Mouse (Mus musculus) spleen, postnatal 14 days (tissue): ENCODE results near the gene Zfp426.

Experiments
- DNase-seq, 2 experiments: peaks; one replicate each; pipeline ENCODE4 v3.0.0; 2021 to 2022; ENCODE audit warnings: low spot score in 2 of 2

Zfp426 gene

DNA sequence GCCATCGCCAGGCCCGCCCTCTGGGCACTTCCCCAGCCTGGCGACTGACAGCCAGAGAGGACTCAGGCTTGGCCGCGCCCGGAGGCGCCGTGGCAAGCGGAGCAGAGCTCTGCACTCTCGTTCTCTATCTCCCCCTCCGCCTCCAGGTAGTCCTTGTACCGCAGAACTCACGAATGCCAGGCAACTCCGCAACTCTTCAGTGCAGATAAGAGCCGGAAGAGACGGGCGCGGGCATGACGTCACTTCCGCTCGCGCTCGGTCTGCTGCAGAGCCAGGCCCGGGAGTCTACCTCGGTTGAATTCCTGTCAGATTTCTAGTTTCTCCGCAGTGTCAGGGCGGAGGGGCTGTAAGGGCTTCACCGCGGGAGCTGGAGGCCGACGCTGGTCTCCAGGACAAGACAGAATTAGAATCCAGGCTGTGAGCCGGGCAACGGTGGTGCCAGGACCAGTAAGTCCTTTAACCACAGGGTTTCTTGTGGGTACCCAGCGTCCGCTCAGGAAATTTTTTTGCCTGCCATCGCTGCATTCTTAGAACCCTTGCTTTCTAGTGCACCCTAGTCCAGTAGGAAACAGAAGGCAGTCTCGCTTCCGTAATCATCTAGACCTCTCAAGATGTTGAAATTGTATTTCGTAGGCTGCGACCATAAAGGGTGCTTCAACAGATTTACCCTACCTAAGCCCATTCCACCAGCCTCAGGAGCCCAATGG, at the start of gene Zfp426:
TSS of gene Zfp426 (minus strand) at position 220 of the 707 bp plus-strand sequence.
- DNase-seq = peak; percentile 73 to 78

DNA sequence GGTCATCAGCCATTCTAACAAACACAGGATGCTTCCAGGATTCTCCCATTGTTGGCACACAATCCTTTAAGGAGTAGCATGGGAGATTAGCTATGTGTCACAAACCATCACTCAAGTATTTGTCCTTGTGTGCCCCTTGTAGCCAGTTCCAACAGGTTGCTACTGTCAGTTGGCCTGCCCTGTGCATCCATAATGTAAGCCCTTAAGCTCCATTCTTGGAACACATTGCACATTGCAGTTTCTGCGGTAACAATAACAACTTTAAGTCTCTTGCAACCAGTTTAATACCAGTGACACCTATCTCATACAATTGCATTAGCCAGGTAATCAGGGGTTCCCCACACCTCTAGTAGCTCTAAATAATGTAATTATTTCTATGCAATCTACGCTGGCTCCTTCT, 44.1 kb upstream of the Zfp426 start:
- no peak for DNase-seq

DNA sequence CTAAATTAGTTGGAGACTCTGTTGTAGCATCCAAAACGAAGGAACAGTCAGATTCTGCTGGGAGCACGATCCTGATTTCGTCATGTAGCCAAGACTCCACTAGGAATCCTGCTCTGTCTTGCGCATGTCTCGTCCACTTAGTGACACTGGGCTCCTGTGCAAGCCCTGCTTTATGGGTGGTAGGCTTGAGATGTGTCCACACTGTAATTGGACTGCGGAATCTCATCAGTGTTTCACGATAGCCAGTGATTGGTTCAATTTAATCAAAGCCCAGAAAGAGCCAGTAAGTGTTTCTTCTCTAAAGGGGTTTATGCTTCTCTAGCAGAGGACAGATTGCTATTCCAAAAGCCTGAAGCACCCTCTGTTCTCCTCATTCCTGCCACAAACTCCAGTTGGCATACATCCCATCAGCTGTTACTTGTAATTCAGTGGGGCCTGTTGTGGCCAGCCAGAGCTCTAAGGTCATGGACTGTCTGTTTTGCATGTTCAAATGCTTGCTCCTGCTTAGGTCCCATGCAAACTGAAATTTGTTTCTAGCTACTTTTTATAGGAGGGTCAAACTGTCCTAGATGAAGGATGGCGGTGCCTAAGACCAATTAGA, 41.9 kb upstream of the Zfp426 start:
- DNase-seq = no peak

DNA sequence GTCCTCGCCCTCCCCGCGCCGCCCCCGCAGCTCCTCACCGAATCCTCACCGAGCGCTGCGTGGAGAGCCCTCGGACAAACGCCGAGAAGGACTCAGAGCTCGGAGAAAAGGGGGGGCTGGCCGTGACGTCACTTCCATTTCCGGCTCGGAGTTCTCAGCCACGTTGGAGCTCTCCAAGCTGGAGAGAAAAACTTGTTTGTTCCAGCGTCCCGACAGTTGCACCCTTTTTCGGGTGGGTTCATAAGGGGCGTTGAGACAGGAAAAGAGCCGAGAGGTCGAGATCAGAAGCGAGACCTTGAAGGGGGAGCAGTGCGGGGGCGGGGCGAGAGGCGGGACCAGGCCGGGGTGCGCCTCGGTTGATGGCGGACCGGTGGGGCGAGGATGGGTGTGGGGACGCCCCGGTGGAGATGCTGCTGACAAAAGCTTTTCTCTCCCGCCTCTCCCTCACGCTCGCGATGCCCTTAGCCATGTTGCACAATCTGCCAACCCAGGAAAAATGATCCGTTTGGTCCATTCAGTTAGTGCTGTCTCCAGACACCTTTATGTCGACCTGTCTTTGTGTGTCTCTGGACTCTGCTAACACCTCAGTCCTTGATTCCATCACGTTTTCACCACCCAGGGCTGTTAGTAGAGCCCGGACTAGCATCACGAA, 28.9 kb upstream of the Zfp426 start, which contains the start of gene Zfp266:
TSS of gene Zfp266 (minus strand) at position 112 of the 652 bp plus-strand sequence.
- DNase-seq = peak; percentile 73 to 86

DNA sequence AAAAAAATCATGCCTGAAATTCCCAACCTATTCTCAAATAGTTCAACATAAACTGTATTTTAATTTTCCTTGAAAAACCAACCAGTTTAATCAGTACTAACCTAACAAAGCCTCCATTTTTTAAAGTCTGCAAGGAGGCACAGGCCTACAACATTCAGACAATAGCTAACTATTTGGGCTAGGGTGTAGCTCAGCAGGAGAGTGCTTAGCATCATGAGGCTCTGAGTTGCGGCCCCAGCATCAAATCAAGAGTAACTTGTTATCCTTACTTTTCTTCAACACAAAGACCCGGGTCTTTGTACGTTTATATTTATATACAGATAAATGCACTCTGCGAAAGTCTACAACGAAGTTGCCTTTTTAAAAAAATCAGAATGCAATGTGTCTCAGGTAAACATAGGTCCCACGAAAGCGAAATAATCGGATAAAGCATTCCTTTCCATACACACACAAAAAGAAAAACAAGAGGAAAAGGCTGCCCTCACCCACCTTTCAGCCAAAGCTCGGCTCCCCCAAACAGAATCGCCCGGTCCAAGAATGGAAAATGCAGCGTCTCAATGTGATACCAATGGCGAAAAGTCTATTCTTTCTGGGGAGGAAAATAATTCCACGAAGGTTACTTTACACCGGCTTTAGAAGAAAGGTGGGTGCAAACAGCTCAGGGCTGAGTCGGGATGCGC, 28.1 kb upstream of the Zfp426 start:
- no peak for DNase-seq

DNA sequence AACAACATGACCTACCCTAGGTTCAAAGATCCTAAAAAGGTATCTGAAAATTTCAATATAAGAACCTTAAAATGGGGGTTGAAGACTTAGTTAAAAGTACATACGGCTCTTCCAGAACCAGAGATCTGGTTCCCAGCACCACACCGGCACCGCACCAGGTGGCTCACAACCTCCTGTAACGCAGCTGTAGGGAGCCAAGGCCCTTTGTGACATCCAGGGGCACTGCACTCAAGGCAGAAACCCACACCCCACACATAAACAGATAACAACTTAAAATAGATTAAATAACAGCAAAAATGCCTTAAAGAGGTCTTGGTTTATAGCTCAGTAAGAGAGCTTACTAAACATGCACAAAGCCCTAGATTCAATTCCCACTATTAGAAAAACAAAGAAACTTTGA, 27.4 kb upstream of the Zfp426 start:
- no peak for DNase-seq

DNA sequence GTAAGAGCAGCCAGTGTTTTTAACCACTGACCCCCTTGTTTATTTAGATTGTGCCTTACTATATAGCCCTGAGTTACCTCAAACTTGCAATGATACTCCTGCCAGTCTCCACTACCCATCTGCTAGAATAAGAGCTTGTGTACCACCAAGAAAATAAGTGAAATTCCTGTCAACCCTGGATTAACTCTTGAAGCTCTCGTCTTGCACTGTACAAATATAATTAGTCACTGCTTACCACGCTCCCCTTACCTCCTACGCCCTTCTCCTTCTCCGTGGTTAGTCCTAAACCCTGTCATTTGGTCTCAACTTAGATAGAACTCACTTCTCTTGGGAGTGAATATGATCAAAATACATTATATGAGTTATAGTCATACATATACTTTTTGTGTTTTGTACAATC, 26.2 kb upstream of the Zfp426 start:
- DNase-seq = no peak

DNA sequence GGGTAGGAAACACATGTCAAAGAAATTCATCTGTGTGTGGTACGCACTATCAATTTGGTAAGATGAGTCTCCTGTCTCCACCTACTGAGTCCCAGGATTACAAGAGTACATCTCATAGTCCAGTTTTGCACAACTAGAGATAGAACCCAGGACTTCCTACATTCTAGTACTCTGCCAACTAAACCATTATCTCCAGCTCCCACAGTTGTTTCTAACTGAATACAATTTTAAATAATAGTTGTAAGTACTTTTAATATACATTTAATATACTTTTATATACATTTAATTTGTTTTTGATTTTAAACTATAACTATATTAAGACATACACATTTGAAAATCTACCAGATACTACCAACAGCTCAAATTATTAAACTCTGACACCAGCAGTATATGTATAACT, 25.2 kb upstream of the Zfp426 start:
- no peak for DNase-seq

DNA sequence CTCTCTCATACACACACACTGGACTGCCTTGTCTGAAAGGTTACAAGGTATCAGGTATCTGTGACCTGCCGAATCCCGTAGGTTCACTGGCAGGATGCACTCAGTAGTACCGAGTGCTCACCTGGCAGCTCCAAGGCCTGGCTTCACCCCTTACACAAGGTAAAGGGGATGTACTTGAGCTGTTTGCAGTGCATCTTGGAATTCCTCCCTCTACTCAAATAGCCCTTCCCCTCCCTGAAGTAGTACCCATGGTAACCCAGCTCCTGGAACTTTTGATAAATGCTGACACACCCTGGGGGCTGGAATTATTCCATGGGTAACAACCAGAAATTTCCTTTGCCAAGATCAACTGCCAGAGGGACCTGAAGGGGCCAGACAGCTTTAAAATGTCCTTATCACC, 21.5 kb upstream of the Zfp426 start:
- no peak for DNase-seq

DNA sequence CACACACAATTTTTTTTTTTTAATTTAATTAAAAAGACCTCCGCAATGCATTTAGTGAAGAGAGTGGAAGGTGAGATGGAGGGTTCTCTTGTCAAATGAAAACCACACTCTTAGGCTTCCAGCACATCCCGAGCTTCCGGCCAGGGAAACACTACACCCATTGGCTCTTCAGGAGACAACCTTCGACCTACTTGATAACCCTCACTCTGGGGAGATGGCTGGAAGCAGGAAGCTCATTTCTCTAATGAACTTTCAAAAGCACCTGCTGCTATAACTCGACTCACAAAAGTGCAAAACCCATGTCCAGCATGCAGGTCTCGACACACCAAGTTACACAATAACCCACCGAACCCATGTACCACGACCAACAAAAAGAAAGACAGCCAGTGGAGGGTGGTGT, 20.2 kb upstream of the Zfp426 start:
- no peak for DNase-seq

DNA sequence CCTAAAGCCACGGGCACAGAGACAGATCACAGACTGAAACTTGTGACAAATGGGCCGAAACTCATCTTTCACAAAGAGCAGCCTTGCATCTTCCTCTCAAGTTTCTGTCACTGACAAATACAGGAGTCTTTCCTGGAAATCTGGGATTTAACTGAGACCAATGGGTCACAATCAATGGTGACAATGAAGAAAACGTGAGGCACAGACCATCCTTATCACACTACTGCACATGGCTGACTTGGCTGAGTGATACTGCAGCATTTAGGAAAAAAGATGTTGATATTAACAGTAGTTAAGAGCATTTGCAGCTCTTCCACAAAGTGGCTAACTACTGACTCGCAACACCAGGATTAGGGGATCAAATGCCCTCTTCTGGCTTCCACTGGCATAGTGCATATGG, 19.1 kb upstream of the Zfp426 start:
- no peak for DNase-seq

DNA sequence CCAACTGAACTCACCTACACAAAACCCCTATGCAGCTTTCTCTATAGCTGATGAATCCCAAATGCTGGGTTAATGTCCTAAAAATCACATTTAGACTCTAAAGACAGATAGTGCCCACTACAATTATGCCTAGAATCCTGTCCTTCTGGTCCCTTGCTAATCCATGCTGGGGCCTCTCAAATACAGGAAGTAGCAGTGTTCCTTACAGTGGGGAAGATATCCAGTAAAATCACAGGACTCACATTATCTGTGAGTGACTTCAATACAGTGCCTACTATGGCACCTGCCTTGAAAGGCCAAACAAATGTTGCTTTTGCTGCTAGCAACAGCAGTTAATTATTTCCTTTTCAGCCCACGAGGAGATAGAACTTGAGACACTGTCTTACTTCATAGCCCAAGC, 17.8 kb upstream of the Zfp426 start:
- DNase-seq = no peak

DNA sequence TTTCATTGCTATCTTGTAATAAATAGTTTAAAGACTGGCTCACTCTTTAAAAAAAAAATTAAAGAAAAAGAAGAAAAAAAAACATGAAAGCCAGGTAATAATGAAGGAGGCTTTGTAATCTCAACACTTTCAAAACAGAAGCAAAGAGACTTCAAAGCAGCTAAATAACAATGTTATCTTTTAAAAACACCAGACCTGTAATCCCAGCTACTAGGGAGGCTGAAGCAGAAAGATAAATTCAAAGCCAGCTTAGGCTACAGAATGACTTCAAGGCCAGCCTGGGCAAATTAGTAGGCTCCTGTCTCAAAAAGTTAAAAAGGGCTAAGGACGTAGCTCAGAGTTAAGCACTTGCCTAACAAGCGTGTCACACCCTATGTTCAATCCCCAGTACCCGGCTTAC, 17.1 kb upstream of the Zfp426 start:
- no peak for DNase-seq

DNA sequence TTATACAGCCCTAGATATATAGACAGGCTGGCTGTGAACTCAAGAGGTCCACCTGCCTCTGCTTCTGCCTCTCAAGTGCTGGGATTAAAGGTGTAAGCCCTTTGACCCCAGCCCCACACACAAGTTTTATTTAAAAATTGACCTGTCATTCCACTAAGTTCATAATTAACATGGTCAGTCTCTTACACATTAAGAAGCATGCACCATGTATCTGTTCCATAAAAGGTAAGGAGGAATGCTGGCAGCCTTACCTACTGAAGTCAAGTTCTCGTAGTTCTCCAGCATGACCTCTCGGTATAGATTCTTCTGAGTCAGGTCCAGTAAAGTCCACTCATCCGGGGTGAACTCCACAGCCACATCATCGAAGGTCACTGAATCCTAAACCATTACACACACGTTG, 12.3 kb upstream of the Zfp426 start:
- no peak for DNase-seq

DNA sequence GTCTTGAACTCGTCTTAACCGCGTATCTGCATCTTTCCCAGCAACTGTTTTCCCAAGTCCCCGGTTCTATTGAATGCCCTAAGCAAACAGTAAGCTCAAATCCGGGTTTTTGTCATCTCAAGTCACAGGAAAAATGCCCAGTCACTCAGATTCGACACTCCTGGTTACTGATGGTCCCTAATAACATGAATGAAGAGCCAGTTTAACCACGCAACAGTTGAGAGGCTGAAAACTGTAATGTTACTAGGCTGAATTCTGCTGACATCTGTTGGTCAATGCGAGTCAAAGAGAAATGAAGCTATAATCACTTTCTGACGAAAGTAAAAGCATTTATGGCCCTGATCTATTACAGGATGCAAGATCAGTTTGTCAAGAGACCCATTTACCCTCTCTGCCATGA, 735 bp upstream of the Zfp426 start:
- DNase-seq = no peak

DNA sequence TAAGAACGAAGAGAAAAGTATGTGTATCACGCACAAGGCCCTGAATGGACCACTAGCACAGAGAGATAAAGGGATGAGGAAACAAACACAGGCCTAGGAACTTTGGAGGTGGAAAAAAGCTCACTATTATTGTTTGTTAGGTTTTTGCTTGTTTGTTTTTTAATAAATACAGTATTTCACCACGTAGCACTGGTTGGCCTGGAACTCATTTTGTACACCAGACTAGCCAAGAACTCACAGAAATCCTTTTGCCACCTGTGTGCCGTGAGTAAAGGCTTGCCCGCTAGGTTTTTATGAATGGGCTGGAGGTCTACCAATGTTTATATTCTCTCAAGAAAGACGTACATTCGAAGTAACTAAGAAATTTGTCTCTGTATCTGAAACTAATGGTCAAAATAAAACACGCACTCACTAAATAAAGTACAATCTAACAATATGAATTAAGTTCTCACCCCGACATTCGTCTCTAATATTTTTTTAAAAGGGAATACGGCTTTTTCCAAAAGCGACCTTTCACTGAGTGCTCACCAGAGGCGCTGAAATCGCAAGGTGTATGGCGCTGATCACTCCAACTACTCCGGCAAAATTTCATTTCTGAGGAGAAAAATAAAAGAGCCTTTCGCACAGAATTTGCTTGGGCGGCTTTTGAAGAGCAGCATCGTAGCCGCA, 554 bp downstream of the Zfp426 start:
- DNase-seq = no peak

DNA sequence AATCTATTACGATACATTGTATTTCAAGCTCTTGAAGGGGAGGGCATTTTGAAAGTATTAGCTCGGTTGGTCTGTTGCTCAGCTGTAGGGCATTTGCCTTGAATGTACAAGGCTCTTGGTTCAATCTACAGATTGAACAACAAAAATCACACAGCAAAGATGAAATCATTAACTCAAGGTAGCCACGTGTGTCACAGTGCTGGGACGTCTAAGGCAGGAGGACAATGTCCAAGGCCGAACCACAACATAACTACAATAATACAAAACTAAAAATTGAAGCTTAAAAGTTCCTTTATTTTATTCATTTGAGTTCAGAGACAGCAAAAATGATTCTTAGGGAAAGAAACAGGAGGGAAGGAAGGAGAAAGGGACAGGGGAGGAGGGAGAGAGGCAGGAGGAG, 3.0 kb downstream of the Zfp426 start:
- DNase-seq = no peak

DNA sequence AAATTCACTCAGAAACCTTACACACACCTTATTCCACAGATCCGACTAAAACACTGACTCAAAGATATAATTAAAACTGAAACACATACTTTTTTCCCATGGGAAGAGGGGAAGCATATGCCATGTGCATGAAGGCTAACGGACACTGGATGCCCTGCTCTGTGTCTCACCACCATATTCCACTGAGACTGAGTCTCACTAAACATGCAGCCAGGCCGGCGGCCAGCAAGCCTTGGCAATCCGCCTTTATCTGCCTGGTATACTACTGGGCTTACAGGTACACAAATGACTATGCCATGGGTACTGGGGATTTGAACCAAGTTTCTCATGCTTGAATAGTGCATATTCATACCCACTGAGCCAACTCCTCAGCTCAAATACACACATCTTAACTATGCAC, 13.2 kb downstream of the Zfp426 start:
- no peak for DNase-seq

DNA sequence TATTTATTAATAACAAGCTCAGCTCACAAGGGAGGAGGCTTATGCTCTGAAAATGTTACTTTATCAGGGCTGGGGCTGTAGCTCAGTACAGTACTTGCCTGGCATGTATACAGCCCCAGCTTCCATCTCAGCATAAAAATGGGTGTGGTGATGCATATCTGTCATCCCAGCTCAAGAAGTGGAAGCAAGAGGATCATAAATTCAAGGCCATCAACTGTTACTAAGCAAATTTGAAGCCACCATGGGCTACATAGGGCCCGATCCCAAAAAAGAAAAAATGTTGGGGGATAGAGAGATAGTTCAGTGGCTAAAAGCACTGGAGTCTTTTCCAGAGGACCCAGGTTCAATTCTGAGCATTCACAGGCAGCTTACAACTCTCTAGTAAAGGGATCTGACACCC, 15.9 kb downstream of the Zfp426 start:
- no peak for DNase-seq

DNA sequence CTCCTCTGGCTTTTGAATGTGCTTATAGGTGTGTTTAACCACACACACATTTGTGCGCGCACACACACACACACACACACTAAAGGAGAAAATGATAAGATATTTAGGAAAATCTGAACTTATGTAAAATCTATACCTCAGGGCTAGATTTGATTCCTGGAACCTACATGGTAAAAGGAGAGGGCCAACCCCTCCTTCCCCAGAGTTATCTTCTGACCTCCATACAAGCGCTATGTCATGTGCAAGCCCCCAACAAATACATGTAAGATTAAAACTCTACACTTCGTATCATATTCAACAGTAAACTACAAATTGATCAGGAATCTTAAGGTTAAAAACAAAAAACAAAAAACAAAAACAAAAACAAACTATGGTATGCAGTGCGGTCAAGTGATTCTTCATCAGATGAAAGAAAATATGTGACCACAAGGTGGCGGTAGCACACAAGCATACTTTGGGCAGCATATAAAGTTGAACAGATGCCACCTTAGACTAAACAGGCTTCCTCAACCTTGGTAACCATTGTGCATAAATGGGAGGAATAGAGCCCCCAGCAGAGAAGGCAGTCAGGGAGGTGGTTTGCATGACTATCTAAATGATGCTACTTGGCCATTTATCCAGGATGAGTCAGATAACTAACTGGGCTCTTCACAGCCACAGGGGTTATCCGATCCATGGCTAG, 25.6 kb downstream of the Zfp426 start:
- peak; percentile 13 to 54 for DNase-seq
